Mouse (Mus musculus): ENCODE data around the gene Trim11.

DNA sequence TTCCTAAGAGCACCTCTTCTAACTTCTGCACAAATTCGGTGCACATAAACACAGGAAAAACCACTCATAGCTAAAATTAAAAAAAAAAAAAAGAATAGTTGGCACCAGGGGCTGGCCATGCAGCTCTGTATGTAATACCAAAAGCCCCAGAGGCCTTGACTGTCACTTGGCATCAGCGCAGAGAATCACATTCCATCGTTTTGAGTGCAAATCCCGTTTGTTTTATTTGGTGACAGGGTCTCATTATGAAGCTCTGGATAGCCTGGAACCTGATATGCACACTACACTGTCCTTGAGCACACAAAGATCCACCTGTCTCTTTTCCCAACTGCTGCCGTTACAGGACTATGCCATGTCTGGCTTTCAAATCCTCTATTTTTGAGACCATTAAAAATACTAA is 26.7 kb upstream of the Trim11 start:
- TF ChIP-seq CTCF (IDR thresholded peaks at IDR 0.05; ENCODE audit: insufficient read depth, low read depth, low read length) (no peak), POLR2A (IDR thresholded peaks at IDR 0.05; ENCODE audit: insufficient read depth, low read depth, low read length) (no peak)

Data from olfactory bulb, adult 2 months (tissue).